Mouse (Mus musculus) layer of hippocampus, adult 9-11 months (tissue): ENCODE data around the gene Tnfrsf9.

Experiments used
- DNase-seq: peaks from one replicate; pipeline ENCODE4 v3.0.0; 2022

Tnfrsf9 gene

GRCm38 (mm10) chr4:150896896-150897624 lies 17.3 kb upstream of the Tnfrsf9 start:
- no peak for DNase-seq

- peak; percentile 36 for DNase-seq
Observed at GRCm38 (mm10) chr4:150898716-150899365, 15.5 kb upstream of the Tnfrsf9 start.

GRCm38 (mm10) chr4:150900486-150900885 lies 13.9 kb upstream of the Tnfrsf9 start:
- no peak for DNase-seq

- DNase-seq: peak; percentile 42
Observed at GRCm38 (mm10) chr4:150901651-150902050, 12.7 kb upstream of the Tnfrsf9 start.

GRCm38 (mm10) chr4:150902062-150902461 lies 12.3 kb upstream of the Tnfrsf9 start:
- no peak for DNase-seq

- no peak for DNase-seq
Observed at GRCm38 (mm10) chr4:150903091-150903742, 11.1 kb upstream of the Tnfrsf9 start.

- DNase-seq: no peak
Observed at GRCm38 (mm10) chr4:150907099-150907498, 7.3 kb upstream of the Tnfrsf9 start.

DNA sequence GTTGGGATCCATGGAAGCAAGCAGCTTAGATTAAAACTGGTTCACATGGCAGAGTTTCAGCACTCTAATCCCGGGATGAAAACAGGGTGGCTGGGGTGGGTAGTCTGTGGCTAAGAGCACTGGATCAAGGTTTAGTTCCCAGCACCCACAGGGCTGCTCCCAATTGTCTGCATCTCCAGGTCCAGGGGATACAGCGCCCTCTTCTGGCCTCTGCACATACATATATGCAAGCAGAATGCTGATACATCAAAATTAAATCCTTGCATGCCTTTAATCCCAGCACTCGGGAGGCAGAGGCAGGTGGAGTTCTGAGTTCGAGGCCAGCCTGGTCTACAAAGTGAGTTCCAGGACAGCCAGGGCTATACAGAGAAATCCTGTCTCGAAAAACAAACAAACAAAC lies 5.8 kb upstream of the Tnfrsf9 start:
- peak; percentile 42 for DNase-seq

DNA sequence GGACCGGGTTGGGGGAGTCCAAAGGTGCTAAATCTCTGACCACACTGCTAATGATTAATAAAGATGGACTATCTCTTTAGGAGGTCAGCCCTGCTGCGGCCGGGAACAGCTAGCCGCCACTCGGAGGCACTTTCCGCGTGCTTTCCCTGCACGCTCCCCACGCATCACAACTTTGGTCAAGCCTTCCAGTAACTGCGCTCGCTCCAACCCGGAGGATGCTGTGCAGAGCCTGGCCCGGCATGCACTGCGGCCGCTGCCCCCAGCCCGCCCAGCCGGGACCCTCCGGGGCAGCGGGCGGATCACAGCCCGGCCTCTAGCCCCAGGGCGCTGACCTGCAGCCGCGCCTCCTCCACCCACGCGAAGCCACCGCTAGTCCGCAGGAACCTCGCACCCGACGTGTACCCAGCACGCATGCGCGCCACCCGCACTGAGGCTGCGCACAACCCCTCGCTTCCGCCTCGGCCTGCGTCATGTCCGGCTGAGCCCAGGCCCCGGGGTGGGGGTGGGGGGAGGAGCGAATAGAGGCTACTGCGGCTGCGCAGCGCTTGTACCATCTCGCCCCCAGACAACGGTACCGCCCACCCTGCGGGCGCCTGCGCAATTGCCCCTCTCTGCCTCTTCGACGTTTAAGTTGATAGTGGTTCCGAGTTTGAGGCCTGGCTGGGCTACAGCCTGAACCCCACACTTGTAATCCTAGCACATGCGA lies 4.8 kb upstream of the Tnfrsf9 start:
- DNase-seq: peak; percentile 98

GRCm38 (mm10) chr4:150910164-150910951 lies 4.0 kb upstream of the Tnfrsf9 start:
- DNase-seq: no peak

DNA sequence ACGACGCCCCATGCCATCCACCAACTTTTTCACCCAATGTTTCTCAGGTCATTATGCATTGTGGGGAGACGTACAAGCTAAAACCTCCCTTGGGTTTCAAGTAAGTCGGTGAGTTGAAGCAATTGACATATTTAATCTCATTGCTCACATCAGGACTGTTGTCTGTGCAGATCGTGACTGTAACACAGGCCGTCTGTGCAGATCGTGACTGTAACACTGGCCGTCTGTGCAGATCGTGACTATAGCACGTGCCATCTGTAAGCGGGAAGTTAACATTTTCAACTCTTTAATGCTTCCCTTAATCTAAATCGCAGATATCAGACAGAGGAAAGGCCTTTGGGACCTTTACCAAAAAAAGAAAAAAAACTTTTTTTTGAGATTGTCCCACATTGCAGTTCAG lies 619 bp upstream of the Tnfrsf9 start:
- DNase-seq: no peak

- DNase-seq: peak; percentile 56
Observed at GRCm38 (mm10) chr4:150915181-150915906, 982 bp downstream of the Tnfrsf9 start.

DNA sequence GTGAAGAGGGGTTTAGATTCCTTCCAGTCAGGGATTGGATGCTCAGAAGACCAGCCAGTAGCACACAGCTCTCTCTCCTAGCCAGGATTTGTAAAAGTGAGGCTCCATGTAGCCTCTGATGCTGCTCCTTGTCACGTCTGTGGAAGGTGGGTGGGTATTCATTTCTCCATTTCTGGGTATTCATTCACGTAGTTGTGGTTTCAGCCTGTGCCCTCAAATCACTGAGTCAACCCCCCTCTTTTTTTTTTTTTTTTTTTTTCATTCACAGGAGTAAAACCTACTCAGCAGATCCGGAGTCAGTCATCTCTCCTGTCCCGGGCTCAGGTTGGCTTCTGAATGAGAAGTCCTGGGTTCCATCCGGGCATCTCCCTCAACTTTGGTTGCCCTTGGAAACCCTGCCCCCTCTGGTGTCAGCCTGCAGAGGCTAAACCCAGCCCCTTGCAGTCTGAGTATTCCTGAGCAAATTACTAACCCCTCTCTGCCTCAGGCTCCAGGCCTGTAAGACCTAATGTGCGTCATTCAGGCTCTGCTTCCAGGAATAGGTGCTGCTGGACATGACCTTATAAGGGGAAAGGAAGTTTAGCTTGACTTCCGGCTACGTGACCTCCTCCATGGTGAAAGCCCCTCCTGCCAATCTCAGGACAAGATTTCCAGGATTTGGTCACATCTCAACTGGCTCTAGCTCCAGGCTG lies 3.1 kb downstream of the Tnfrsf9 start:
- DNase-seq: no peak

DNA sequence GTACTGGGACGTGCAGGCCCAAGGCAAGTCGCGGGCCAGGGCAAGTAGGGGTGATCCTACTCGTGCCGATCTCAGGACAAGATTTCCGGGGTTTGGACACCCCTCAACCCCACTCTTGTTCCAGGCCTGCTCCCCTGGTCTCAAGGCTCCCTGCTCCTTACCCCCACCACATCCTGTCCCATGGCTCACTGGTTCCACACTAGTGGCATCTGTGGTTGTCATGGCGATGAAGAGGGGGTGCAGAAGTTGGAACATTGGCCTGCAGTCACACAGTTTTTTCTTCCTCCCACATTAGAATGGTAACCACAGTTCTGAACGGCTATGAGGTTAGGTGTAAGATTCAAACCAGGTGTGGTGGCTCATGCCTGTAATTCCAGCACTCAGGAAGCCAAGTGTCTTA lies 6.8 kb downstream of the Tnfrsf9 start:
- no peak for DNase-seq

DNA sequence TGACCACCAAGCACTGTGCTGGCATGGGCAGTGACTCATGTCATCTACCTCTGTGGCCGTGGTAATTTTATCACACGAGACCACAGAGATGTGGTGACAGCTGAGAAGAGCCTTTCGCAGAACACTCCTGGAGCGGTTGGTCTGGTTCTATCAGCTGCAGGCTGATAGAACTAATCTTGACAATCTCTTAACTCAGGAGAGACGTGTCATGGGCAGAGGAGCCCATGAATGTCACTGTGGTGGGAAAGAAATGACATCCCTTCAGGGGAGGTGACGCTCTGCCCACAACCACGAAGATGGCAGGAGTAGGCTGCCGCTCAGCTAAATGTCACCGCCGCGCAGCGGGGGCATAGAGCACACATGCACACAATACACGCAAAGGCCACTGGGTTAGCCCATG lies 9.9 kb downstream of the Tnfrsf9 start:
- DNase-seq: no peak

DNA sequence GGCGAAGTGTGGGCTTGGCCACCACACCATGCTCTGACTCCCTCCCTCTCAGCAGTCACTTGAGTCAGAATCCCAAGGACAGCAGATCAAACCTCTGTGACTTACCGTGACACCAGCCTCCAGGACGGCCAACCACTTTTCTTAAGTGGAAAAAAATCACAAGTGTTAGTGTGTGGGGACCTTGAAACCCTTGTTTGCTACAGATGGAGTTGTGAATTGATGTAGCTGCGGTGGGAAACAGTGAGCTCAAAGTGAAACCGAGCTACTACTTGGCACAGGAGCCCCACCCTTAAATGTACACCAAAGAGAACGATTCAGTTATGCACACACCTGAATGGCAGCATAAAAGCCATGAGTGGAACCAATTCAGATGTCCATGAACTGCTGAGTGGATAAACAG lies 10.6 kb downstream of the Tnfrsf9 start:
- no peak for DNase-seq

DNA sequence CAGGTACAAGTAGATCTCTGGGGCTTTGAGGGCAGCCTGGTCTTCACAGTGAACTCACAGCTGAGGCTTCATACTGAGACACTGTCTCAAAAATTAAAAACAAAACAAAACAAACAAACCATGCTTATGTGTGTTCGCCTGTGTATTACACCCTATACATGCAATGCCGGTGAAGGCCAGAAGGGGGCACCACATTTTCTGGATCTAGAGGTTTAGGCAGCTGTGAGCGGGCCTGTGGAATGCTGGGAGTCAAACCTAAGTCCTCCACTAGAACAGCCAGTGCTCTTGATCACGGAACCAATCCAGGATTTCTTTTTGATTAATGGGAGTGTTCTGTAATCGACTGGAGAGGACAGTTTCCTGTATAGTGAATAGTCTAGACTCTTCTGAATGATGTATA lies 11.6 kb downstream of the Tnfrsf9 start:
- no peak for DNase-seq

GRCm38 (mm10) chr4:150926924-150927705 lies 12.8 kb downstream of the Tnfrsf9 start:
- DNase-seq: no peak

- DNase-seq: no peak
Observed at GRCm38 (mm10) chr4:150927789-150928188, 13.4 kb downstream of the Tnfrsf9 start.

- DNase-seq: no peak
Observed at GRCm38 (mm10) chr4:150933503-150933902, 19.1 kb downstream of the Tnfrsf9 start.
